ENCODE assay signal across 8 mouse cellular contexts in the genomic region with DNA sequence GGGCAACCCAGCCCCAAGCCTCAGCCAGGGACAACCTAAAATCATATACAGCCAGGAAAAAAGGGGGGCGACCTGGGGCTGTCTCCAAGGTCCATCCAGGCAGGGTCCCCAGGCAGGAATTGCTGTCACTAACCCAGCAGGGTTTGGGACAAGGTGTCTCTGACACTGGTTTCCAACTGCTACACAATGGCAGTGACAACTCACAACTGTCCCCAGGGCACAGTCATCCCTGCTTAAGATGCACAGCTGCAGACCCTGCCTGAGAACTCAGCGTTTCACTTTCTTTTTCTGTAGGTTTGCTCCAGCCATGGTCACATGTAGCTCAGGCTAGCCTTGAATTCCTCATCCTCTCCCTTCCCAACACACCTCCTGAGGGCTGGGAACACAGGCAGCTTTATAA. TPM values are rescaled to one million over a fixed set of nuclear protein-coding genes. Genes with fewer than 3 reads are reported as not detected.
A peak's percentile ranks its signal among the peaks of the same experiment; 100 is the strongest.
DNase-seq lines count a peak whose midpoint lies in the region; ATAC-seq and TF ChIP-seq lines count a peak whose summit lies in the region.

No protein-coding gene starts in this region.

- H3K27ac ChIP-seq in bone marrow macrophage, adult 2 months (ENCODE audit: insufficient read depth, low read depth, low read length) = no peak overlapping the region
- no peak overlapping the region for H3K27ac ChIP-seq in embryonic facial prominence, embryonic 10.5 days (replicated peaks)
- no peak overlapping the region; the same call in 1 of the 2 replicates for H3K27ac ChIP-seq in hindbrain, embryonic 16.5 days (ENCODE audit: low read depth, low read length)
- no peak overlapping the region; the same call in 1 of the 2 replicates for H3K27ac ChIP-seq in lung, postnatal 0 days (ENCODE audit: low read length)

- no peak for ATAC-seq in hindbrain, embryonic 16.5 days
- ATAC-seq in lung, postnatal 0 days = no peak

- peaks cover 78% of the 10 kb centered on the region for H3K27me3 ChIP-seq in embryonic facial prominence, embryonic 10.5 days (replicated peaks; ENCODE audit: low read depth, poor library complexity, severe bottlenecking)
- peaks cover 12% of the 10 kb centered on the region for H3K27me3 ChIP-seq in hindbrain, embryonic 16.5 days (replicated peaks; ENCODE audit: control insufficient read depth, insufficient read depth, low read length)
- H3K27me3 ChIP-seq in lung, postnatal 0 days (replicated peaks; ENCODE audit: insufficient read depth, low read length) = no peaks in the 10 kb centered on the region

- H3K9me3 ChIP-seq in embryonic facial prominence, embryonic 10.5 days = 0 out of 2 replicates have a peak, but pooled peaks cover 4% of the 10 kb centered on the region
- no peaks in the 10 kb centered on the region; the same call in 1 of the 2 replicates for H3K9me3 ChIP-seq in hindbrain, embryonic 16.5 days (ENCODE audit: control insufficient read depth, low read length)
- H3K9me3 ChIP-seq in lung, postnatal 0 days (ENCODE audit: low read length) = no peaks in the 10 kb centered on the region

- no peak for TF ChIP-seq CTCF in bone marrow macrophage, adult 2 months (IDR thresholded peaks at IDR 0.05; ENCODE audit: low read depth, low read length)
- TF ChIP-seq CTCF in lung, postnatal 0 days (IDR thresholded peaks at IDR 0.05) = no peak

- TF ChIP-seq EP300 in lung, postnatal 0 days (IDR thresholded peaks at IDR 0.05) = no peak

- H3K36me3 ChIP-seq in embryonic facial prominence, embryonic 10.5 days (replicated peaks) = no peaks in the 10 kb centered on the region
- no peaks in the 10 kb centered on the region for H3K36me3 ChIP-seq in hindbrain, embryonic 16.5 days (ENCODE audit: control insufficient read depth, insufficient read depth, low read length)
- H3K36me3 ChIP-seq in lung, postnatal 0 days (ENCODE audit: insufficient read depth, low read length) = no peaks in the 10 kb centered on the region

- 0 out of 2 replicates have a peak, but pooled peaks have one; percentile 26 for TF ChIP-seq POLR2A in bone marrow macrophage, adult 2 months (IDR thresholded peaks at IDR 0.05; ENCODE audit: borderline replicate concordance, low read depth, low read length)

- 21% methylated on average over 2 of the region's 2 CpGs for WGBS in embryonic facial prominence, embryonic 10.5 days
- 24% methylated on average over 2 of the region's 2 CpGs for WGBS in hindbrain, embryonic 16.5 days
- 31% methylated on average over 2 of the region's 2 CpGs for WGBS in lung, postnatal 0 days

- peak overlapping the region; percentile 88 for H3K4me2 ChIP-seq in hindbrain, embryonic 16.5 days (ENCODE audit: low read length)
- H3K4me2 ChIP-seq in lung, postnatal 0 days (replicated peaks; ENCODE audit: low read depth, low read length) = peak overlapping the region; percentile 87; the same call in 1 of the 2 replicates

- H3K9ac ChIP-seq in hindbrain, embryonic 16.5 days (ENCODE audit: low read depth, low read length) = no peak overlapping the region; the same call in 1 of the 2 replicates
- H3K9ac ChIP-seq in lung, postnatal 0 days (replicated peaks; ENCODE audit: low read depth) = no peak overlapping the region

- peak; percentile 29 for DNase-seq in layer of hippocampus, adult 11-12 months (ENCODE audit: low spot score)
- DNase-seq in layer of hippocampus, postnatal 36 days = no peak
- DNase-seq in embryonic facial prominence, embryonic 10.5 days (ENCODE audit: low spot score) = peak; percentile 9
- DNase-seq in lung, postnatal 0 days (ENCODE audit: low spot score) = no peak
- DNase-seq in c-Kit-positive CD71-positive TER-119-positive erythroid progenitor cells, embryonic 14.5 days (ENCODE audit: low spot score) = no peak
- DNase-seq in embryo, embryonic 9.5 days (ENCODE audit: extremely low spot score) = no peak

- H3K4me1 ChIP-seq in bone marrow macrophage, adult 2 months (ENCODE audit: control insufficient read depth, insufficient read depth, low read length) = peaks cover 30% of the 10 kb centered on the region
- H3K4me1 ChIP-seq in embryonic facial prominence, embryonic 10.5 days = peaks cover 69% of the 10 kb centered on the region
- H3K4me1 ChIP-seq in hindbrain, embryonic 16.5 days (ENCODE audit: control insufficient read depth, insufficient read depth, low read depth, low read length) = peaks cover 54% of the 10 kb centered on the region
- peaks cover 28% of the 10 kb centered on the region for H3K4me1 ChIP-seq in lung, postnatal 0 days (ENCODE audit: insufficient read depth, low read depth, low read length)

- no peak overlapping the region; the same call in 1 of the 2 replicates for H3K4me3 ChIP-seq in bone marrow macrophage, adult 2 months (ENCODE audit: insufficient read depth, low read length)
- peak overlapping the region; percentile 85 for H3K4me3 ChIP-seq in embryonic facial prominence, embryonic 10.5 days
- peak overlapping the region; percentile 82; the same call in 1 of the 2 replicates for H3K4me3 ChIP-seq in hindbrain, embryonic 16.5 days (ENCODE audit: low read length)
- no peak overlapping the region for H3K4me3 ChIP-seq in lung, postnatal 0 days (ENCODE audit: low read depth, low read length)

RNA-seq across cellular contexts. Expression of gene Nfic, which starts 26.3 kb away (rescaled TPM):
- total RNA-seq in layer of hippocampus, postnatal 36 days (2021) = 10 to 100 TPM; 55.3 to 55.8 TPM
- polyA plus RNA-seq in bone marrow macrophage, adult 2 months (2012; ENCODE audit: insufficient read depth, insufficient read length, missing spikeins) = 31.8 and 38.6 TPM in 2 replicates
- polyA plus RNA-seq in embryonic facial prominence, embryonic 10.5 days (2016; fragmentation: Nextera tagmentation; extraction: Ambion mirVana) = 12.5 and 20.2 TPM in 2 replicates
- polyA plus RNA-seq in hindbrain, embryonic 16.5 days (2015; fragmentation: Nextera tagmentation; extraction: Ambion mirVana) = 24.5 and 34.5 TPM in 2 replicates
- 73.6 and 83.9 TPM in 2 replicates for polyA plus RNA-seq in lung, postnatal 0 days (2015; fragmentation: Nextera tagmentation; extraction: Ambion mirVana)

RNA-seq across cellular contexts. Expression of gene Smim24, which starts 36.2 kb away (rescaled TPM):
- total RNA-seq in layer of hippocampus, postnatal 36 days (2021) = 1 to 10 TPM; 1.6 to 1.7 TPM
- 41.9 and 45.5 TPM in 2 replicates for polyA plus RNA-seq in bone marrow macrophage, adult 2 months (2012; ENCODE audit: insufficient read depth, insufficient read length, missing spikeins)
- polyA plus RNA-seq in embryonic facial prominence, embryonic 10.5 days (2016; fragmentation: Nextera tagmentation; extraction: Ambion mirVana) = 2.0 and 2.8 TPM in 2 replicates
- polyA plus RNA-seq in hindbrain, embryonic 16.5 days (2015; fragmentation: Nextera tagmentation; extraction: Ambion mirVana) = 1.6 and 2.3 TPM in 2 replicates
- 3.1 and 3.6 TPM in 2 replicates for polyA plus RNA-seq in lung, postnatal 0 days (2015; fragmentation: Nextera tagmentation; extraction: Ambion mirVana)

RNA-seq across cellular contexts. Expression of gene Gm48552, which starts 40.3 kb away (rescaled TPM):
- total RNA-seq in layer of hippocampus, postnatal 36 days (2021) = 1 to 10 TPM; 4.5 to 7.1 TPM
- polyA plus RNA-seq in bone marrow macrophage, adult 2 months (2012; ENCODE audit: insufficient read depth, insufficient read length, missing spikeins) = not detected in 2 replicates
- 1.8 and 3.1 TPM in 2 replicates for polyA plus RNA-seq in embryonic facial prominence, embryonic 10.5 days (2016; fragmentation: Nextera tagmentation; extraction: Ambion mirVana)
- polyA plus RNA-seq in hindbrain, embryonic 16.5 days (2015; fragmentation: Nextera tagmentation; extraction: Ambion mirVana) = 1.5 and 2.2 TPM in 2 replicates
- 0.20 and 0.63 TPM in 2 replicates for polyA plus RNA-seq in lung, postnatal 0 days (2015; fragmentation: Nextera tagmentation; extraction: Ambion mirVana)

RNA-seq across cellular contexts. Expression of gene Gm48551, which starts 44.8 kb away (rescaled TPM):
- 1 to 10 TPM; 4.0 to 6.6 TPM for total RNA-seq in layer of hippocampus, postnatal 36 days (2021)
- polyA plus RNA-seq in bone marrow macrophage, adult 2 months (2012; ENCODE audit: insufficient read depth, insufficient read length, missing spikeins) = 0.75 and 2.2 TPM in 2 replicates
- polyA plus RNA-seq in embryonic facial prominence, embryonic 10.5 days (2016; fragmentation: Nextera tagmentation; extraction: Ambion mirVana) = 2.7 TPM in 2 replicates
- 7.9 and 9.4 TPM in 2 replicates for polyA plus RNA-seq in hindbrain, embryonic 16.5 days (2015; fragmentation: Nextera tagmentation; extraction: Ambion mirVana)
- polyA plus RNA-seq in lung, postnatal 0 days (2015; fragmentation: Nextera tagmentation; extraction: Ambion mirVana) = 2.4 and 3.0 TPM in 2 replicates

RNA-seq across cellular contexts. Expression of gene Dohh, which starts 44.9 kb away (rescaled TPM):
- 10 to 100 TPM; 72.5 to 76.9 TPM for total RNA-seq in layer of hippocampus, postnatal 36 days (2021)
- polyA plus RNA-seq in bone marrow macrophage, adult 2 months (2012; ENCODE audit: insufficient read depth, insufficient read length, missing spikeins) = 23.1 and 29.5 TPM in 2 replicates
- polyA plus RNA-seq in embryonic facial prominence, embryonic 10.5 days (2016; fragmentation: Nextera tagmentation; extraction: Ambion mirVana) = 105 and 109 TPM in 2 replicates
- 99.8 and 108 TPM in 2 replicates for polyA plus RNA-seq in hindbrain, embryonic 16.5 days (2015; fragmentation: Nextera tagmentation; extraction: Ambion mirVana)
- 49.4 and 55.2 TPM in 2 replicates for polyA plus RNA-seq in lung, postnatal 0 days (2015; fragmentation: Nextera tagmentation; extraction: Ambion mirVana)

Comparison
In these comparisons a context has a peak if more than half of its experiments do, and no peak if none do; other contexts are left out.
1. DNase-seq: peak in layer of hippocampus, adult 11-12 months (single experiment) and embryonic facial prominence, embryonic 10.5 days (single experiment); none in layer of hippocampus, postnatal 36 days (0 of 2), lung, postnatal 0 days (single experiment), c-Kit-positive CD71-positive TER-119-positive erythroid progenitor cells, embryonic 14.5 days (single experiment) and embryo, embryonic 9.5 days (single experiment).
2. H3K4me3 ChIP-seq: peak in embryonic facial prominence, embryonic 10.5 days (single experiment) and hindbrain, embryonic 16.5 days (single experiment); none in bone marrow macrophage, adult 2 months (single experiment) and lung, postnatal 0 days (single experiment).